Mouse (Mus musculus) neural tube, embryonic 15.5 days (tissue): Measurements from ENCODE around the gene Ccdc88a. TPM values are rescaled to one million over a fixed set of nuclear protein-coding genes. Genes with fewer than 3 reads are reported as not detected.

Source experiments
- ATAC-seq: fragments of 200-750 bp; cut with Nextera tagmentation; 2 replicates; pipeline ENCODE4 v1.8.0; 2017; ENCODE audit warnings: mild to moderate bottlenecking, moderate TSS enrichment, moderate library complexity; ENCODE audit not compliant: low FRiP score
- H3K27ac ChIP-seq: fragments of 300-500 bp; sonication (generic); replicated peaks from 2 replicates; pipeline ENCODE4 v1.5.1; 2015; ENCODE audit warnings: mild to moderate bottlenecking, inconsistent platforms
- H3K27me3 ChIP-seq: fragments of 300-500 bp; sonication (generic); replicated peaks from 2 replicates; pipeline ENCODE4 v1.6.1; 2015; ENCODE audit warnings: inconsistent platforms
- H3K36me3 ChIP-seq: fragments of 300-500 bp; sonication (generic); 2 replicates; pipeline ENCODE4 v1.6.1; 2015; ENCODE audit warnings: inconsistent platforms
- H3K4me1 ChIP-seq: fragments of 300-500 bp; sonication (generic); 2 replicates; pipeline ENCODE4 v1.6.1; 2015; ENCODE audit warnings: inconsistent platforms
- H3K4me2 ChIP-seq: fragments of 300-500 bp; sonication (generic); 2 replicates; pipeline ENCODE4 v1.6.1; 2015; ENCODE audit warnings: inconsistent platforms, mild to moderate bottlenecking, moderate library complexity
- H3K4me3 ChIP-seq: fragments of 300-500 bp; sonication (generic); replicated peaks from 2 replicates; pipeline ENCODE4 v1.5.1; 2015; ENCODE audit warnings: mild to moderate bottlenecking, inconsistent platforms
- H3K9ac ChIP-seq: fragments of 300-500 bp; sonication (generic); replicated peaks from 2 replicates; pipeline ENCODE4 v1.6.1; 2015; ENCODE audit warnings: mild to moderate bottlenecking, inconsistent platforms
- H3K9me3 ChIP-seq: fragments of 300-500 bp; sonication (generic); replicated peaks from 2 replicates; pipeline ENCODE4 v1.6.1; 2016; ENCODE audit warnings: inconsistent platforms
- WGBS: fragments of 180-500 bp; shearing (Covaris S2); methylation state at CpG from one replicate; pipeline ENCODE4 v1.1.7; 2015; ENCODE audit warnings: mixed read lengths; 5-methylcytosine and 5-hydroxymethylcytosine counted together
- polyA plus RNA-seq: library from polyadenylated mRNA; unstranded; fragments of >200 nt; fragmentation: Nextera tagmentation; extraction: Ambion mirVana; gene quantifications from 2 replicates; pipeline ENCODE4 v1.2.1, GENCODE M21; 2015

Gene Ccdc88a
- polyA plus RNA-seq, 1 experiment from 2014 or later, result 88.8 TPM

- no peaks in the 10 kb centered on the region for H3K27me3 ChIP-seq
- no peaks in the 10 kb centered on the region for H3K9me3 ChIP-seq
- H3K36me3 ChIP-seq, result peaks cover 5% of the 10 kb centered on the region; the same call in 1 of the 2 replicates
- no peak for ATAC-seq
- H3K9ac ChIP-seq, result no peak overlapping the region
- 78% methylated on average over 1 of the region's 1 CpGs for WGBS
- H3K4me3 ChIP-seq, result no peak overlapping the region
- H3K4me1 ChIP-seq, result peaks cover 21% of the 10 kb centered on the region
- H3K4me2 ChIP-seq, result no peak overlapping the region
- no peak overlapping the region for H3K27ac ChIP-seq
These were observed 5.3 kb downstream of the Ccdc88a start for GRCm38 (mm10) chr11:29378751-29379150.

- no peak overlapping the region for H3K4me3 ChIP-seq
- H3K27me3 ChIP-seq, result no peaks in the 10 kb centered on the region
- H3K4me1 ChIP-seq, result no peaks in the 10 kb centered on the region
- no peak for ATAC-seq
- H3K9ac ChIP-seq, result no peak overlapping the region
- no peak overlapping the region for H3K27ac ChIP-seq
- no peaks in the 10 kb centered on the region for H3K9me3 ChIP-seq
- no peaks in the 10 kb centered on the region for H3K36me3 ChIP-seq
- no peak overlapping the region for H3K4me2 ChIP-seq
- WGBS, result 75% methylated on average over 2 of the region's 2 CpGs
These were observed 10.0 kb downstream of the Ccdc88a start for GRCm38 (mm10) chr11:29383493-29383892.

GRCm38 (mm10) chr11:29384001-29384400, 10.5 kb downstream of the Ccdc88a start:
- ATAC-seq, result no peak
- 77% methylated on average over 1 of the region's 1 CpGs for WGBS

GRCm38 (mm10) chr11:29384617-29385016, 11.2 kb downstream of the Ccdc88a start:
- H3K36me3 ChIP-seq, result no peaks in the 10 kb centered on the region
- H3K27me3 ChIP-seq, result no peaks in the 10 kb centered on the region
- H3K4me3 ChIP-seq, result no peak overlapping the region
- no peak for ATAC-seq
- no peak overlapping the region for H3K9ac ChIP-seq
- H3K9me3 ChIP-seq, result no peaks in the 10 kb centered on the region
- no peaks in the 10 kb centered on the region for H3K4me1 ChIP-seq
- H3K27ac ChIP-seq, result no peak overlapping the region
- WGBS, result 71% methylated on average over 3 of the region's 3 CpGs
- H3K4me2 ChIP-seq, result no peak overlapping the region

More at GRCm38 (mm10) chr11:29384001-29384400, 10.5 kb downstream of the Ccdc88a start:
- Histone ChIP-seq H3K36me3 (no peaks in the 10 kb centered on the region), H3K27ac (no peak overlapping the region), H3K4me2 (no peak overlapping the region), H3K4me3 (no peak overlapping the region), H3K4me1 (no peaks in the 10 kb centered on the region), H3K9me3 (no peaks in the 10 kb centered on the region), H3K27me3 (no peaks in the 10 kb centered on the region), H3K9ac (no peak overlapping the region)

- Histone ChIP-seq H3K27ac (no peak overlapping the region), H3K36me3 (no peaks in the 10 kb centered on the region), H3K9ac (no peak overlapping the region), H3K9me3 (no peaks in the 10 kb centered on the region), H3K4me3 (no peak overlapping the region), H3K27me3 (no peaks in the 10 kb centered on the region), H3K4me1 (no peaks in the 10 kb centered on the region), H3K4me2 (no peak overlapping the region)
- WGBS, result 29% methylated on average over 4 of the region's 4 CpGs
- ATAC-seq, result no peak
These were observed 16.5 kb downstream of the Ccdc88a start for GRCm38 (mm10) chr11:29389913-29390312.

- 99% methylated on average over 3 of the region's 3 CpGs for WGBS
- H3K4me1 ChIP-seq, result no peaks in the 10 kb centered on the region
- no peaks in the 10 kb centered on the region for H3K9me3 ChIP-seq
- H3K4me3 ChIP-seq, result no peak overlapping the region
- ATAC-seq, result no peak
- H3K27me3 ChIP-seq, result no peaks in the 10 kb centered on the region
- no peak overlapping the region for H3K27ac ChIP-seq
- H3K4me2 ChIP-seq, result no peak overlapping the region
- H3K9ac ChIP-seq, result no peak overlapping the region
- H3K36me3 ChIP-seq, result no peaks in the 10 kb centered on the region
These were observed 21.8 kb downstream of the Ccdc88a start for GRCm38 (mm10) chr11:29395135-29395746.

- Histone ChIP-seq H3K36me3 (peaks cover 5% of the 10 kb centered on the region; the same call in 1 of the 2 replicates), H3K27ac (no peak overlapping the region), H3K9me3 (no peaks in the 10 kb centered on the region), H3K4me3 (no peak overlapping the region), H3K27me3 (no peaks in the 10 kb centered on the region), H3K4me1 (no peaks in the 10 kb centered on the region), H3K4me2 (no peak overlapping the region), H3K9ac (no peak overlapping the region)
- ATAC-seq, result no peak
- 94% methylated on average over 2 of the region's 2 CpGs for WGBS
These were observed 26.9 kb downstream of the Ccdc88a start for GRCm38 (mm10) chr11:29400374-29400773.

- H3K27ac ChIP-seq, result no peak overlapping the region
- no peak overlapping the region for H3K4me3 ChIP-seq
- no peaks in the 10 kb centered on the region for H3K9me3 ChIP-seq
- ATAC-seq, result no peak
- H3K4me2 ChIP-seq, result no peak overlapping the region
- no peaks in the 10 kb centered on the region for H3K27me3 ChIP-seq
- H3K4me1 ChIP-seq, result no peaks in the 10 kb centered on the region
- no peak overlapping the region for H3K9ac ChIP-seq
- H3K36me3 ChIP-seq, result 0 out of 2 replicates have a peak, but pooled peaks cover 5% of the 10 kb centered on the region
These were observed 32.8 kb downstream of the Ccdc88a start for GRCm38 (mm10) chr11:29406292-29406691.

- peaks cover 8% of the 10 kb centered on the region for H3K36me3 ChIP-seq
- no peak overlapping the region for H3K4me3 ChIP-seq
- WGBS, result 95% methylated on average over 3 of the region's 3 CpGs
- H3K27ac ChIP-seq, result no peak overlapping the region
- H3K9me3 ChIP-seq, result no peaks in the 10 kb centered on the region
- H3K4me1 ChIP-seq, result no peaks in the 10 kb centered on the region
- no peak overlapping the region for H3K4me2 ChIP-seq
- no peak overlapping the region for H3K9ac ChIP-seq
- H3K27me3 ChIP-seq, result no peaks in the 10 kb centered on the region
- ATAC-seq, result no peak
These were observed 50.0 kb downstream of the Ccdc88a start for GRCm38 (mm10) chr11:29423496-29423895.

GRCm38 (mm10) chr11:29428774-29429173, 55.3 kb downstream of the Ccdc88a start:
- 85% methylated on average over 3 of the region's 3 CpGs for WGBS

GRCm38 (mm10) chr11:29431011-29431410, 57.6 kb downstream of the Ccdc88a start:
- H3K9ac ChIP-seq, result no peak overlapping the region
- ATAC-seq, result no peak
- H3K4me2 ChIP-seq, result no peak overlapping the region
- peaks cover 24% of the 10 kb centered on the region for H3K36me3 ChIP-seq
- WGBS, result 94% methylated on average over 1 of the region's 1 CpGs
- H3K27ac ChIP-seq, result no peak overlapping the region
- no peaks in the 10 kb centered on the region for H3K4me1 ChIP-seq
- no peak overlapping the region for H3K4me3 ChIP-seq
- no peaks in the 10 kb centered on the region for H3K27me3 ChIP-seq
- H3K9me3 ChIP-seq, result no peaks in the 10 kb centered on the region

More at GRCm38 (mm10) chr11:29428774-29429173, 55.3 kb downstream of the Ccdc88a start:
- Histone ChIP-seq H3K36me3 (peaks cover 32% of the 10 kb centered on the region), H3K27ac (no peak overlapping the region), H3K4me3 (no peak overlapping the region), H3K9ac (no peak overlapping the region), H3K4me2 (no peak overlapping the region), H3K27me3 (no peaks in the 10 kb centered on the region), H3K4me1 (no peaks in the 10 kb centered on the region), H3K9me3 (no peaks in the 10 kb centered on the region)
- ATAC-seq, result no peak; the same call in 1 of the 2 replicates

GRCm38 (mm10) chr11:29448741-29449140, 75.3 kb downstream of the Ccdc88a start:
- Histone ChIP-seq H3K9me3 (no peaks in the 10 kb centered on the region), H3K36me3 (peaks cover 8% of the 10 kb centered on the region), H3K27ac (no peak overlapping the region), H3K27me3 (no peaks in the 10 kb centered on the region), H3K4me2 (no peak overlapping the region), H3K4me3 (no peak overlapping the region), H3K9ac (no peak overlapping the region), H3K4me1 (no peaks in the 10 kb centered on the region)
- ATAC-seq, result no peak
- WGBS, result 86% methylated on average over 2 of the region's 2 CpGs
